Mouse (Mus musculus) forebrain, postnatal 0 days (tissue): ENCODE measurements at regions not wholly inside any gene's neighbourhood (a gene's known extent, or its start where the extent isn't known, plus 50 kb on each side); places are given as distances from the start of the nearest gene placed in this dataset.

Experiments
- ATAC-seq: fragments of 200-750 bp; cut with Nextera tagmentation; 2 replicates; pipeline ENCODE4 v1.8.0; 2017; ENCODE audit warnings: mild to moderate bottlenecking, moderate library complexity
- DNase-seq: peaks from one replicate; pipeline ENCODE4 v3.0.0-alpha.2; 2015
- H3K27ac ChIP-seq: fragments of 300-500 bp; sonication (generic); 2 replicates; pipeline ENCODE4 v1.5.1; 2014; ENCODE audit warnings: low read depth, mild to moderate bottlenecking, antibody characterized with exemption, low read length, moderate library complexity, mixed read lengths
- H3K27me3 ChIP-seq: fragments of 300-500 bp; sonication (generic); 2 replicates; pipeline ENCODE4 v1.6.1; 2014; ENCODE audit warnings: mild to moderate bottlenecking, low read length, mixed read lengths; ENCODE audit not compliant: insufficient read depth
- H3K36me3 ChIP-seq: fragments of 300-500 bp; sonication (generic); 2 replicates; pipeline ENCODE4 v1.6.1; 2014; ENCODE audit warnings: mild to moderate bottlenecking, moderate library complexity; ENCODE audit not compliant: insufficient read depth
- H3K4me1 ChIP-seq: fragments of 300-500 bp; sonication (generic); 2 replicates; pipeline ENCODE4 v1.6.1; 2014; ENCODE audit warnings: antibody characterized with exemption; ENCODE audit not compliant: insufficient read depth
- H3K4me2 ChIP-seq: fragments of 300-500 bp; sonication (generic); 2 replicates; pipeline ENCODE4 v1.6.1; 2014; ENCODE audit warnings: low read depth, mild to moderate bottlenecking, moderate library complexity
- H3K4me3 ChIP-seq: fragments of 300-500 bp; sonication (generic); 2 replicates; pipeline ENCODE4 v1.5.1; 2014; ENCODE audit warnings: low read depth, low read length, mixed read lengths
- H3K9ac ChIP-seq: fragments of 300-500 bp; sonication (generic); 2 replicates; pipeline ENCODE4 v1.6.1; 2014; ENCODE audit warnings: mild to moderate bottlenecking
- H3K9me3 ChIP-seq: fragments of 300-500 bp; sonication (generic); 2 replicates; pipeline ENCODE4 v1.6.1; 2016; ENCODE audit warnings: low read length
- CTCF ChIP-seq: sonication (generic); IDR thresholded peaks from 2 replicates; pipeline ENCODE4 v1.5.1; 2016; ENCODE audit warnings: antibody characterized with exemption, control low read depth, low read depth
- WGBS: fragments of 180-500 bp; shearing (Covaris S2); extraction: QIAGEN DNeasy Blood & Tissue Kit; methylation state at CpG from one replicate; pipeline ENCODE4 v1.1.7; 2014; 5-methylcytosine and 5-hydroxymethylcytosine counted together

GRCm38 (mm10) chr5:126597786-126598330 lies 643.8 kb upstream of the Tmem132c start:
- WGBS = 58% methylated on average over 12 of the region's 12 CpGs
- no peaks in the 10 kb centered on the region for H3K9me3 ChIP-seq
- H3K4me2 ChIP-seq = no peak overlapping the region
- H3K4me3 ChIP-seq = no peak overlapping the region
- no peak overlapping the region for H3K9ac ChIP-seq
- H3K4me1 ChIP-seq = no peaks in the 10 kb centered on the region
- H3K27me3 ChIP-seq = no peaks in the 10 kb centered on the region
- H3K27ac ChIP-seq = no peak overlapping the region
- no peaks in the 10 kb centered on the region for H3K36me3 ChIP-seq
- DNase-seq (no peak), ATAC-seq (no peak)
- no peak for TF ChIP-seq CTCF

- peak; percentile 13 for DNase-seq
- ATAC-seq = no peak; the same call in 1 of the 2 replicates
- WGBS = 70% methylated on average over 5 of the region's 5 CpGs
Observed at GRCm38 (mm10) chr5:126599561-126599960, 642.0 kb upstream of the Tmem132c start.

DNA sequence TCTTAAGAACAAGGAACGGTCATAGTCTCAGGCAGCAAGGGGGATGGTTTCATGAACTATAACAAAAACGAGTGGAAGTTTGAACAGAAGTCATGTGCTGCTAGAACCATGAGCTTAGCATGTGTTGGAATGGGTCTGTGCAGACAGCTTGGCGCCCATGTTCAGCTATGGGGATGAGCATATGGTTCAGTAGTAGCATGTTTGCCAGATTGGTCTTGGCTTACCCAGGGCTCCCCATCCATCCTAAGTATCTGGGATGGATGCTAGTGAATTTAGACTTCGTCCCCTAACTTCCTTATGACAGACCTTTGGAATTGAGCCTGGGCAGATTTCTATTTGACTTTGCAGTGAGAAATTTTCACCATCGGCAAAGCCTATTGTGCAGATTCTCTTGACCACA lies 634.9 kb upstream of the Tmem132c start:
- no peak for TF ChIP-seq CTCF
- Histone ChIP-seq H3K27me3 (no peaks in the 10 kb centered on the region), H3K9ac (no peak overlapping the region), H3K4me3 (no peak overlapping the region), H3K9me3 (no peaks in the 10 kb centered on the region), H3K27ac (no peak overlapping the region), H3K36me3 (no peaks in the 10 kb centered on the region), H3K4me2 (no peak overlapping the region), H3K4me1 (no peaks in the 10 kb centered on the region)
- WGBS = 60% methylated on average over 5 of the region's 5 CpGs
- peak; percentile 66; the same call in 1 of the 2 replicates for ATAC-seq
- DNase-seq = peak; percentile 60

More at GRCm38 (mm10) chr5:126599561-126599960, 642.0 kb upstream of the Tmem132c start:
- Histone ChIP-seq H3K27me3 (no peaks in the 10 kb centered on the region), H3K4me1 (no peaks in the 10 kb centered on the region), H3K4me3 (no peak overlapping the region), H3K9ac (no peak overlapping the region), H3K4me2 (no peak overlapping the region), H3K9me3 (no peaks in the 10 kb centered on the region), H3K36me3 (no peaks in the 10 kb centered on the region), H3K27ac (no peak overlapping the region)
- TF ChIP-seq CTCF = no peak

DNA sequence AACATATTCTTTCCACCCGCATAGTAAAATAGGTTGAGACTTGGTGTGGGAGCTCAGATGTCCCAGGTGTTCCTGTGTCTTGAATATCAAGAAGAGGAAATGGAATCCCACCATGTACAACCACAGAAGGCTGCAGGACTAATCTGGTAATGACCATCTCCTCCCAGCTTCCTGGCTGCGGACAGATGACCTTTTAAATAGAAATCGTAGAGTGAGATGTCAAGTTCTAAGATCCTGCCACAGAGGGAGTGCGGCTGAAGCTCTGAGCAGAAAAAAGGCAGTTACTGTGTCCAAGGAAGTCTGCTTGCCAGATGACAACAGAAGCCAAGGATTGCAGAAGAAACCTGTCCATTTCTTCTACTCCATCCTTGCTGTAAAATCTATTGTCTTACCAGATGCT lies 629.0 kb upstream of the Tmem132c start:
- H3K36me3 ChIP-seq = no peaks in the 10 kb centered on the region
- H3K4me1 ChIP-seq = no peaks in the 10 kb centered on the region
- no peaks in the 10 kb centered on the region for H3K27me3 ChIP-seq
- no peak overlapping the region for H3K4me2 ChIP-seq
- 90% methylated on average over 4 of the region's 4 CpGs for WGBS
- no peak overlapping the region for H3K9ac ChIP-seq
- ATAC-seq (no peak), DNase-seq (no peak)
- no peak for TF ChIP-seq CTCF
- H3K4me3 ChIP-seq = no peak overlapping the region
- no peaks in the 10 kb centered on the region for H3K9me3 ChIP-seq
- H3K27ac ChIP-seq = no peak overlapping the region

GRCm38 (mm10) chr5:126622551-126622950 lies 619.1 kb upstream of the Tmem132c start:
- Histone ChIP-seq H3K4me3 (no peak overlapping the region), H3K4me1 (no peaks in the 10 kb centered on the region), H3K4me2 (no peak overlapping the region), H3K9me3 (no peaks in the 10 kb centered on the region), H3K36me3 (no peaks in the 10 kb centered on the region), H3K9ac (no peak overlapping the region), H3K27ac (no peak overlapping the region), H3K27me3 (no peaks in the 10 kb centered on the region)
- DNase-seq = no peak
- TF ChIP-seq CTCF = no peak
- no peak for ATAC-seq
- 85% methylated on average over 6 of the region's 6 CpGs for WGBS

- no peak overlapping the region for H3K4me3 ChIP-seq
- no peak overlapping the region for H3K9ac ChIP-seq
- ATAC-seq (no peak), DNase-seq (peak; percentile 72)
- H3K4me2 ChIP-seq = no peak overlapping the region
- no peaks in the 10 kb centered on the region for H3K27me3 ChIP-seq
- peak; percentile 83 for TF ChIP-seq CTCF
- no peaks in the 10 kb centered on the region for H3K4me1 ChIP-seq
- no peaks in the 10 kb centered on the region for H3K9me3 ChIP-seq
- no peaks in the 10 kb centered on the region for H3K36me3 ChIP-seq
- H3K27ac ChIP-seq = no peak overlapping the region
- 17% methylated on average over 6 of the region's 6 CpGs for WGBS
Observed at GRCm38 (mm10) chr5:126623205-126623604, 618.4 kb upstream of the Tmem132c start.

GRCm38 (mm10) chr5:126629826-126630225 lies 611.8 kb upstream of the Tmem132c start:
- WGBS = 35% methylated on average over 2 of the region's 2 CpGs

More at GRCm38 (mm10) chr5:126629826-126630225, 611.8 kb upstream of the Tmem132c start:
- DNase-seq (no peak), ATAC-seq (no peak)
- TF ChIP-seq CTCF = no peak
- Histone ChIP-seq H3K9me3 (no peaks in the 10 kb centered on the region), H3K27me3 (no peaks in the 10 kb centered on the region), H3K4me1 (no peaks in the 10 kb centered on the region), H3K4me3 (no peak overlapping the region), H3K9ac (no peak overlapping the region), H3K4me2 (no peak overlapping the region), H3K36me3 (no peaks in the 10 kb centered on the region), H3K27ac (no peak overlapping the region)
